Mouse (Mus musculus): ENCODE results near the gene AU022252. TPM values are rescaled to one million over a fixed set of nuclear protein-coding genes. Genes with fewer than 3 reads are reported as not detected.

AU022252 gene
- polyA plus RNA-seq, 1 experiment = 14.5 TPM

DNA sequence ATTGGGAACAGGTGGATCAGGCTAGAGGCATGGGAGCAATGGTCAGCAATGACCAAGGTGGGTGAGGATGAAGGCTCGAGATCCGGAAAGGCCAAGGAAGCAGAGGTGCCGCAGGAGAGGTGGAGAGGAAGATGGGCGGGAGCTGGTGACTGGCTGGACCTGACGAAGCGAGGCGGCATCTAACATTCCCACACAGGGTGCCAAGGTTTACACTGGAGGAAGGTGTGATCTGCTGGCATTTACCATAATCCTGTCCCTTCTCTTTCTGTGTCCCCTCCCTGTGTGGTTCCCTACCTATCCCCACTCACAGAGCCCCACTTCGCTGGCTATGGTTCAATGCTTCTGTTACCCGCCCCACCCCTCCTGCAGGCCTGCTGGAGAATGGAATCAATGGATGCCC, 13.4 kb upstream of the AU022252 start:
- TF ChIP-seq REST (IDR thresholded peaks at IDR 0.05; ENCODE audit: insufficient read depth, insufficient read length) = no peak
- no peak for TF ChIP-seq POLR2AphosphoS2 (IDR thresholded peaks at IDR 0.05; ENCODE audit: insufficient read length, low read depth)
- TF ChIP-seq MAX (IDR thresholded peaks at IDR 0.05; ENCODE audit: low read depth) = no peak
- no peak for TF ChIP-seq MYOD1 (IDR thresholded peaks at IDR 0.05; ENCODE audit: control insufficient read depth in 1 of 3, insufficient read length in 2 of 3, low read depth in 2 of 3)
- no peak for TF ChIP-seq POLR2A (IDR thresholded peaks at IDR 0.05; ENCODE audit: insufficient read length, low read depth)
- TF ChIP-seq TCF3 (IDR thresholded peaks at IDR 0.05; ENCODE audit: insufficient read length, low read depth) = no peak
- no peak for TF ChIP-seq USF1 (IDR thresholded peaks at IDR 0.05; ENCODE audit: low read depth)
- TF ChIP-seq E2F4 (IDR thresholded peaks at IDR 0.05; ENCODE audit: insufficient read depth) = no peak
- TF ChIP-seq TCF12 (IDR thresholded peaks at IDR 0.05; ENCODE audit: insufficient read depth, poor library complexity, severe bottlenecking) = no peak
- no peak for TF ChIP-seq MYOG (IDR thresholded peaks at IDR 0.05; ENCODE audit: control insufficient read depth in 1 of 3, insufficient read depth in 1 of 3, insufficient read length in 2 of 3, low read depth in 2 of 3)
- no peak for TF ChIP-seq CEBPB (IDR thresholded peaks at IDR 0.05; ENCODE audit: insufficient read depth, poor library complexity, severe bottlenecking)
- TF ChIP-seq SRF (IDR thresholded peaks at IDR 0.05; ENCODE audit: control insufficient read depth, insufficient read length, low read depth) = no peak
- no peak overlapping the region for H3K4me2 ChIP-seq (ENCODE audit: low read depth)
- peaks cover 3% of the 10 kb centered on the region for H3K36me3 ChIP-seq (ENCODE audit: control insufficient read depth, insufficient read depth)
- H3K27me3 ChIP-seq (ENCODE audit: control insufficient read depth, insufficient read depth, insufficient read length) = no peaks in the 10 kb centered on the region
- H3K79me2 ChIP-seq (ENCODE audit: control insufficient read depth, insufficient read depth) = no peaks in the 10 kb centered on the region
- H3ac ChIP-seq (ENCODE audit: control insufficient read depth, insufficient read length) = no peak overlapping the region
- H3K4me3 ChIP-seq = no peak overlapping the region

DNA sequence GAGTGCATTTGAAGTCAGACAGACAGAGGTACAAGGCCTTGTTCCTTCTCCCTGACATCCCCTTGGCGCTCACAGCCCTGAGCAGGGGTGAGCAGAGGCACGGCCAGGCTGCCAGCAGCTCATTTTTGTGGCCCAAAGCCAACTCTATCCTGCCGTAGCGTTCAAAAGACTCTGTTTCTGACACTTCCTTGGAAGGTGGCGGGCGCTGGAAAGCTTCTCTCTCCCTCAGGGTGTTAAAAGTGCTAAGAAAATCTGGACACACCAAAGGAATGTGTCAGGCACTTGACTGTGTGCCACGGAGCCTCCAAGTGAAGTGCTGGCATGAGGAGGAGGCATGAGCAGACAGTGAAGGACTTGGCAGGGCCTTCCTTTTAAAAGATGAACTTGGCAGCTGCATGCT, 13.0 kb upstream of the AU022252 start:
- H3K79me2 ChIP-seq (ENCODE audit: control insufficient read depth, insufficient read depth) = no peaks in the 10 kb centered on the region
- no peak overlapping the region for H3K4me2 ChIP-seq (ENCODE audit: low read depth)
- H3K4me3 ChIP-seq = no peak overlapping the region
- TF ChIP-seq MYOG (IDR thresholded peaks at IDR 0.05; ENCODE audit: control insufficient read depth in 1 of 3, insufficient read depth in 1 of 3, insufficient read length in 2 of 3, low read depth in 2 of 3) (no peak), POLR2AphosphoS2 (IDR thresholded peaks at IDR 0.05; ENCODE audit: insufficient read length, low read depth) (no peak), REST (IDR thresholded peaks at IDR 0.05; ENCODE audit: insufficient read depth, insufficient read length) (no peak), POLR2A (IDR thresholded peaks at IDR 0.05; ENCODE audit: insufficient read length, low read depth) (no peak), USF1 (IDR thresholded peaks at IDR 0.05; ENCODE audit: low read depth) (no peak), E2F4 (IDR thresholded peaks at IDR 0.05; ENCODE audit: insufficient read depth) (no peak), TCF3 (IDR thresholded peaks at IDR 0.05; ENCODE audit: insufficient read length, low read depth) (no peak), TCF12 (IDR thresholded peaks at IDR 0.05; ENCODE audit: insufficient read depth, poor library complexity, severe bottlenecking) (no peak), MAX (IDR thresholded peaks at IDR 0.05; ENCODE audit: low read depth) (no peak), SRF (IDR thresholded peaks at IDR 0.05; ENCODE audit: control insufficient read depth, insufficient read length, low read depth) (no peak), CEBPB (IDR thresholded peaks at IDR 0.05; ENCODE audit: insufficient read depth, poor library complexity, severe bottlenecking) (no peak), MYOD1 (IDR thresholded peaks at IDR 0.05; ENCODE audit: control insufficient read depth in 1 of 3, insufficient read length in 2 of 3, low read depth in 2 of 3) (no peak)
- H3K36me3 ChIP-seq (ENCODE audit: control insufficient read depth, insufficient read depth) = peaks cover 4% of the 10 kb centered on the region
- H3ac ChIP-seq (ENCODE audit: control insufficient read depth, insufficient read length) = no peak overlapping the region
- H3K27me3 ChIP-seq (ENCODE audit: control insufficient read depth, insufficient read depth, insufficient read length) = no peaks in the 10 kb centered on the region

GRCm38 (mm10) chr4:119244468-119245240, 12.1 kb upstream of the AU022252 start:
- Histone ChIP-seq H3K36me3 (ENCODE audit: control insufficient read depth, insufficient read depth) (peaks cover 6% of the 10 kb centered on the region), H3ac (ENCODE audit: control insufficient read depth, insufficient read length) (no peak overlapping the region), H3K79me2 (ENCODE audit: control insufficient read depth, insufficient read depth) (no peaks in the 10 kb centered on the region), H3K4me3 (no peak overlapping the region), H3K27me3 (ENCODE audit: control insufficient read depth, insufficient read depth, insufficient read length) (no peaks in the 10 kb centered on the region), H3K4me2 (ENCODE audit: low read depth) (no peak overlapping the region)
- TF ChIP-seq REST (IDR thresholded peaks at IDR 0.05; ENCODE audit: insufficient read depth, insufficient read length) = no peak
- no peak for TF ChIP-seq MAX (IDR thresholded peaks at IDR 0.05; ENCODE audit: low read depth)
- TF ChIP-seq MYOD1 (IDR thresholded peaks at IDR 0.05; ENCODE audit: control insufficient read depth in 1 of 3, insufficient read length in 2 of 3, low read depth in 2 of 3) = no peak
- no peak for TF ChIP-seq SRF (IDR thresholded peaks at IDR 0.05; ENCODE audit: control insufficient read depth, insufficient read length, low read depth)
- no peak for TF ChIP-seq TCF12 (IDR thresholded peaks at IDR 0.05; ENCODE audit: insufficient read depth, poor library complexity, severe bottlenecking)
- TF ChIP-seq CEBPB (IDR thresholded peaks at IDR 0.05; ENCODE audit: insufficient read depth, poor library complexity, severe bottlenecking) = no peak
- no peak for TF ChIP-seq POLR2AphosphoS2 (IDR thresholded peaks at IDR 0.05; ENCODE audit: insufficient read length, low read depth)
- no peak for TF ChIP-seq TCF3 (IDR thresholded peaks at IDR 0.05; ENCODE audit: insufficient read length, low read depth)
- TF ChIP-seq MYOG (IDR thresholded peaks at IDR 0.05; ENCODE audit: control insufficient read depth in 1 of 3, insufficient read depth in 1 of 3, insufficient read length in 2 of 3, low read depth in 2 of 3) = no peak
- no peak for TF ChIP-seq USF1 (IDR thresholded peaks at IDR 0.05; ENCODE audit: low read depth)
- TF ChIP-seq POLR2A (IDR thresholded peaks at IDR 0.05; ENCODE audit: insufficient read length, low read depth) = no peak
- no peak for TF ChIP-seq E2F4 (IDR thresholded peaks at IDR 0.05; ENCODE audit: insufficient read depth)

DNA sequence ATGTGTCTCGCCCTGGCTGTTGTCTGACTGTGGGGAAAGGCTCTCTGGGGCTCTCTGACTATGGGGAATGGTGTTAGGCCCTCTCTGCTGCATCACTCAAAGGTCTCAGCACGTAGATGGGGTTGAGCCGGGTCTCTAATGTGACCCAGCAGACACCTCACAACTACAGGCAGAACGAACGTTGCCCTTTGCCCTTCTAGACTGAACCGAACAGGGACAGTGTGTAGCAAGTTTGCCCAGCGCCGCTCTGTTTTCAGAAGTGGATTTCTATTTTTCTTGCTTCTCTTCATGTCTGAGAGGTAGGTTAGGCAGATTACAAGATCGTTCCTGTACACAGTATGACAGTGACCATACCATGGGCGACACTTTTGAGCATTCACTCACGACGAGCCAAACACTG, 10.1 kb upstream of the AU022252 start:
- H3K36me3 ChIP-seq (ENCODE audit: control insufficient read depth, insufficient read depth) = peaks cover 6% of the 10 kb centered on the region
- H3K79me2 ChIP-seq (ENCODE audit: control insufficient read depth, insufficient read depth) = no peaks in the 10 kb centered on the region
- no peak overlapping the region for H3K4me2 ChIP-seq (ENCODE audit: low read depth)
- H3K27me3 ChIP-seq (ENCODE audit: control insufficient read depth, insufficient read depth, insufficient read length) = no peaks in the 10 kb centered on the region
- no peak for TF ChIP-seq TCF3 (IDR thresholded peaks at IDR 0.05; ENCODE audit: insufficient read length, low read depth)
- TF ChIP-seq REST (IDR thresholded peaks at IDR 0.05; ENCODE audit: insufficient read depth, insufficient read length) = no peak
- no peak for TF ChIP-seq POLR2A (IDR thresholded peaks at IDR 0.05; ENCODE audit: insufficient read length, low read depth)
- TF ChIP-seq TCF12 (IDR thresholded peaks at IDR 0.05; ENCODE audit: insufficient read depth, poor library complexity, severe bottlenecking) = no peak
- TF ChIP-seq MYOG (IDR thresholded peaks at IDR 0.05; ENCODE audit: control insufficient read depth in 1 of 3, insufficient read depth in 1 of 3, insufficient read length in 2 of 3, low read depth in 2 of 3) = no peak
- no peak for TF ChIP-seq CEBPB (IDR thresholded peaks at IDR 0.05; ENCODE audit: insufficient read depth, poor library complexity, severe bottlenecking)
- H3ac ChIP-seq (ENCODE audit: control insufficient read depth, insufficient read length) = no peak overlapping the region
- H3K4me3 ChIP-seq = no peak overlapping the region
